Mouse (Mus musculus) embryonic facial prominence, embryonic 11.5 days (tissue): ENCODE data around the gene Emp1. TPM values are rescaled to one million over a fixed set of nuclear protein-coding genes. Genes with fewer than 3 reads are reported as not detected.

Experiments
- ATAC-seq: fragments of 200-750 bp; cut with Nextera tagmentation; replicated peaks from 2 replicates; pipeline ENCODE4 v1.8.0; 2017; ENCODE audit warnings: low read depth; ENCODE audit not compliant: insufficient number of reproducible peaks, low FRiP score, low TSS enrichment
- DNase-seq: peaks from one replicate; pipeline ENCODE4 v3.0.0-alpha.2; 2015; ENCODE audit warnings: low spot score
- H3K27ac ChIP-seq: fragments of 300-500 bp; sonication (generic); replicated peaks from 2 replicates; pipeline ENCODE4 v1.5.1; 2014; ENCODE audit warnings: mild to moderate bottlenecking, low read depth, low read length, control low read depth
- H3K27me3 ChIP-seq: fragments of 300-500 bp; sonication (generic); 2 replicates; pipeline ENCODE4 v1.6.1; 2014; ENCODE audit warnings: mild to moderate bottlenecking, low read length, moderate library complexity, mixed read lengths; ENCODE audit not compliant: control insufficient read depth, insufficient read depth
- H3K36me3 ChIP-seq: fragments of 300-500 bp; sonication (generic); replicated peaks from 2 replicates; pipeline ENCODE4 v1.6.1; 2014; ENCODE audit warnings: low read depth, mild to moderate bottlenecking, low read length, moderate library complexity, mixed read lengths; ENCODE audit not compliant: control insufficient read depth, insufficient read depth
- H3K4me1 ChIP-seq: fragments of 300-500 bp; sonication (generic); 2 replicates; pipeline ENCODE4 v1.6.1; 2014; ENCODE audit warnings: low read length, mixed read lengths; ENCODE audit not compliant: control insufficient read depth, insufficient read depth
- H3K4me2 ChIP-seq: fragments of 300-500 bp; sonication (generic); 2 replicates; pipeline ENCODE4 v1.6.1; 2014; ENCODE audit warnings: low read depth, mild to moderate bottlenecking, control low read depth, low read length, moderate library complexity
- H3K4me3 ChIP-seq: fragments of 300-500 bp; sonication (generic); 2 replicates; pipeline ENCODE4 v1.5.1; 2014; ENCODE audit warnings: low read depth, low read length, control low read depth
- H3K9ac ChIP-seq: fragments of 300-500 bp; sonication (generic); replicated peaks from 2 replicates; pipeline ENCODE4 v1.6.1; 2014; ENCODE audit warnings: mild to moderate bottlenecking, control low read depth, low read length
- H3K9me3 ChIP-seq: fragments of 300-500 bp; sonication (generic); replicated peaks from 2 replicates; pipeline ENCODE4 v1.6.1; 2016; ENCODE audit warnings: mild to moderate bottlenecking, low read length, inconsistent platforms, mixed read lengths; ENCODE audit not compliant: control insufficient read depth
- WGBS: fragments of 180-500 bp; shearing (Covaris S2); extraction: QIAGEN DNeasy Blood & Tissue Kit; methylation state at CpG from one replicate; pipeline ENCODE4 v1.1.7; 2014; 5-methylcytosine and 5-hydroxymethylcytosine counted together
- polyA plus RNA-seq: library from polyadenylated mRNA; unstranded; fragments of >200 nt; fragmentation: Nextera tagmentation; extraction: Ambion mirVana; gene quantifications from 2 replicates; pipeline ENCODE4 v1.2.1, GENCODE M21; 2014

The Emp1 gene
- polyA plus RNA-seq, 1 experiment from 2014 or later = 7.3 TPM

DNA sequence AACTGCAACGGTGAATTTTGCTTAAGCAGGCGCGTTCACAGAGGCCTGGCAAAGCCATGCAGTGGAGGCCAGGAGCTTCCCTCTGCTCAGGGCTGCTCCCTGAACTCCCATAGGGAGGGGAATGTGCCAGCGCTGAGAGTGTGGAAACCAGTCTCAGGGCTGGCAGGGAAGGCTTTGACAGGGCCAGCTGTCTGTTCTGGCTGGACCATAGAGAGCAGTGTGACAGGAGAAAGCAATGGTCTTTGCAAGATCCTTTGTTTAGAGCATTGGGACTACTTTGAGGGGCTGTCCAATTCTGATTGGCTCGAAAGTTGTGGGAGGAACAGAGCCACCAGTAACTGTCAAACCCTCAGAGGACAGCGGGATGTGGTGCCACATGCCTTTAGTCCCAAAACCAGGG lies 5.9 kb downstream of the Emp1 start:
- WGBS = 60% methylated on average over 6 of the region's 6 CpGs
- DNase-seq (no peak), ATAC-seq (no peak)
- Histone ChIP-seq H3K36me3 (no peaks in the 10 kb centered on the region), H3K27ac (no peak overlapping the region), H3K4me2 (no peak overlapping the region), H3K4me3 (no peak overlapping the region), H3K9ac (no peak overlapping the region), H3K27me3 (no peaks in the 10 kb centered on the region), H3K9me3 (no peaks in the 10 kb centered on the region), H3K4me1 (no peaks in the 10 kb centered on the region)

DNA sequence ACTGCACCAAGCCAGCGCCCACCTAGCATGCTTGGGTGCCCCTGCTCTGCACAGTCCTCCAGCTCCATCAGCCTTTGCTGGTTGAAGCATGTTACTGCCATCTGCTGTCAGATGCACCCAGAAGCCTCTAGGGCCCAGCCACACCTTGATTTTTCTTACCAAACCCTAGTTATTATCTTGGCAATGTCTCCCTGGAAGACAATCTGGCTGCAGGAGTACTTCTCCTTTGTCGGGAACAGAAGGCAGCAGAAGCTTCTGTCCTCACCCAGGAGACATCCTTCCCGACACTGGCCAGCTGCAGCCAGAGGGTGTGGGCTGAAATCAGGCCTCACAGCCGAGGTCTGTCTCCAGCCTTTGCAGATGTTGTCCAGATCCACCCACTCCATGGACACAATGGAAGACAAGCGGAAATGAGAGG lies 7.2 kb downstream of the Emp1 start:
- Histone ChIP-seq H3K4me3 (no peak overlapping the region), H3K9me3 (no peaks in the 10 kb centered on the region), H3K36me3 (no peaks in the 10 kb centered on the region), H3K27me3 (no peaks in the 10 kb centered on the region), H3K4me1 (no peaks in the 10 kb centered on the region), H3K9ac (0 out of 2 replicates have a peak overlapping the region, but pooled peaks have one; percentile 23), H3K4me2 (no peak overlapping the region), H3K27ac (no peak overlapping the region)
- 54% methylated on average over 5 of the region's 5 CpGs for WGBS
- ATAC-seq (no peak), DNase-seq (no peak)

- Histone ChIP-seq H3K9me3 (no peaks in the 10 kb centered on the region), H3K27ac (no peak overlapping the region), H3K27me3 (no peaks in the 10 kb centered on the region), H3K4me3 (no peak overlapping the region), H3K9ac (no peak overlapping the region), H3K4me1 (no peaks in the 10 kb centered on the region), H3K4me2 (no peak overlapping the region), H3K36me3 (no peaks in the 10 kb centered on the region)
- 78% methylated on average over 6 of the region's 6 CpGs for WGBS
- ATAC-seq (no peak), DNase-seq (no peak)
These were observed 8.6 kb downstream of the Emp1 start for GRCm38 (mm10) chr6:135370954-135371353.

- ATAC-seq (no peak), DNase-seq (no peak)
- Histone ChIP-seq H3K27ac (no peak overlapping the region), H3K4me1 (no peaks in the 10 kb centered on the region), H3K27me3 (no peaks in the 10 kb centered on the region), H3K9ac (no peak overlapping the region), H3K4me2 (no peak overlapping the region), H3K4me3 (no peak overlapping the region), H3K9me3 (no peaks in the 10 kb centered on the region), H3K36me3 (no peaks in the 10 kb centered on the region)
- WGBS = 90% methylated on average over 8 of the region's 8 CpGs
These were observed 11.0 kb downstream of the Emp1 start for GRCm38 (mm10) chr6:135373357-135373756.

- ATAC-seq = no peak; the same call in 1 of the 2 replicates
- Histone ChIP-seq H3K27ac (no peak overlapping the region), H3K4me3 (no peak overlapping the region), H3K4me2 (no peak overlapping the region), H3K9ac (no peak overlapping the region), H3K36me3 (no peaks in the 10 kb centered on the region), H3K9me3 (no peaks in the 10 kb centered on the region), H3K27me3 (no peaks in the 10 kb centered on the region), H3K4me1 (no peaks in the 10 kb centered on the region)
- WGBS = 68% methylated on average over 5 of the region's 5 CpGs
- no peak for DNase-seq
These were observed 13.5 kb downstream of the Emp1 start for GRCm38 (mm10) chr6:135375818-135376217.

- DNase-seq = no peak
- H3K9me3 ChIP-seq = no peaks in the 10 kb centered on the region
These were observed 13.9 kb downstream of the Emp1 start for GRCm38 (mm10) chr6:135376248-135376647.

GRCm38 (mm10) chr6:135377583-135378319 lies 15.4 kb downstream of the Emp1 start:
- Histone ChIP-seq H3K36me3 (no peaks in the 10 kb centered on the region), H3K4me1 (no peaks in the 10 kb centered on the region), H3K27me3 (no peaks in the 10 kb centered on the region), H3K4me3 (peak overlapping the region; percentile 11; the same call in 1 of the 2 replicates), H3K4me2 (peak overlapping the region; percentile 29; the same call in 1 of the 2 replicates), H3K9me3 (no peaks in the 10 kb centered on the region), H3K9ac (no peak overlapping the region), H3K27ac (no peak overlapping the region)
- ATAC-seq (no peak), DNase-seq (peak; percentile 87)
- WGBS = 22% methylated on average over 16 of the region's 16 CpGs

More at GRCm38 (mm10) chr6:135376248-135376647, 13.9 kb downstream of the Emp1 start:
- H3K4me2 ChIP-seq = no peak overlapping the region
- H3K27ac ChIP-seq = no peak overlapping the region
- no peaks in the 10 kb centered on the region for H3K27me3 ChIP-seq
- no peak overlapping the region for H3K9ac ChIP-seq
- H3K4me1 ChIP-seq = no peaks in the 10 kb centered on the region
- no peak for ATAC-seq
- 61% methylated on average over 7 of the region's 7 CpGs for WGBS
- no peaks in the 10 kb centered on the region for H3K36me3 ChIP-seq
- H3K4me3 ChIP-seq = no peak overlapping the region

DNA sequence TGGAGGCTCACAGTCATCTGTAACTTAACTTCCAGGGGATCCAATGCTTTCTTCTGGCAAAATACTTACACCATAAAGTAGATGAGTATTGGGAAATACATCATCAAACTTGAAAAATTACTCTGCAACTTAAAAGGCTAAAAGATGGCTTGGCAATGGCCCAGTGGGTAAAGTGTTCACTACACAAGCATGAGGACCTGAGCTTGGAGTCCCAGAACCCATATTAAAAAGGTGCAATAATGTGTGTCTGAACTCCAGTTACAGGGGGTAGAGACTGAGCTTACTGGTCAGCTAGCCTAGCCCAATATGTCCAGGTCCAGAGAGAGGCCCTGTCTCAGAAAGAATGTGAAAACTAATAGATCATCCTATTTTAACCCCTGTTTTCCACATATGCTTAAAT lies 21.6 kb downstream of the Emp1 start:
- ATAC-seq = no peak
- no peak overlapping the region for H3K4me3 ChIP-seq

More for the DNA sequence above, 21.6 kb downstream of the Emp1 start:
- no peaks in the 10 kb centered on the region for H3K27me3 ChIP-seq
- no peak overlapping the region for H3K27ac ChIP-seq
- no peak overlapping the region for H3K4me2 ChIP-seq
- no peak for DNase-seq
- H3K9me3 ChIP-seq = no peaks in the 10 kb centered on the region
- H3K36me3 ChIP-seq = no peaks in the 10 kb centered on the region
- H3K9ac ChIP-seq = no peak overlapping the region
- H3K4me1 ChIP-seq = no peaks in the 10 kb centered on the region
